Mouse (Mus musculus): ENCODE data around the gene Prcd. TPM values are rescaled to one million over a fixed set of nuclear protein-coding genes. Genes with fewer than 3 reads are reported as not detected.

Prcd gene
- total and polyA plus RNA-seq, 3 experiments = not detected

DNA sequence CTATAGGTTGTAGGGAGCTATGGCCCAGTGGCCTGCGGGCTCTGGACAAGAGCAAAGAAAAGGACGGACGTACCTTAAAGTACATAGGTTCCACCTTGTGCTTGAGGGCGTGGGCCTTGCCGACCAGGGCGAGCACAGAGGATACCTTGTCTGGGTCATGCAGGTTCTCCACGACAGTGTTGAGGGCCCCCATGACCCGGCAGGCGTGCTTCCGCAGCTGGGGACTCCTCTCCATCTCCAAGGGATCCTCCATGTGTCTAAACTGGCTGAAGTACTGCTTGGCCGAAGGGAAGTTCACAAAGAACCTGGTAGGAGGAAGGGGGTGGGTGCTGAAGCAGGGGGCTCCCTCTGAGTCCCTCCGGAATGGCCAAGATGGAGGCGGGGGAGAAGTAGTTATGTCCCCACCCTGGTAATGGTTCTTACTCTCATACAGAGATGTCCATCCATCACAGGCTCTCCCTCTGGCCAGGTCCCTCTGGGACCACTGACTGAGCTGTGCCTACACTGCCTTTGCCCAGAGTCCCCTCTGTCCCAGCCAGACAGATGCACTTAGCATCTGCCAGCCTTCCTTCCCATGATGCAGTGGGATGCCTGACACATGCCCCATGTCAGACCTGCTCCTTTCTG, 3.5 kb upstream of the Prcd start:
- Histone ChIP-seq H3K9me3 (replicated peaks; ENCODE audit: low read length) (no peaks in the 10 kb centered on the region), H3K36me3 (replicated peaks in 1 of 2; ENCODE audit: control insufficient read depth in 1 of 2, insufficient read depth in 1 of 2, low read length in 1 of 2) (no peaks in the 10 kb centered on the region), H3K9ac (ENCODE audit: insufficient read depth, low read depth) (no peak overlapping the region), H3K4me2 (ENCODE audit: insufficient read depth, low read depth, poor library complexity, severe bottlenecking) (no peak overlapping the region), H3K27ac (ENCODE audit: insufficient read depth, low read depth) (no peak overlapping the region), H3K4me1 (ENCODE audit: control insufficient read depth in 1 of 2, insufficient read depth in 2 of 2) (peaks cover 6 to 22% of the 10 kb centered on the region in 2 experiments; a peak in 3 of 4 replicates), H3K4me3 (replicated peaks in 1 of 3; ENCODE audit: low read depth in 2 of 3, low read length in 2 of 3, poor library complexity in 1 of 3) (no peak overlapping the region), H3K27me3 (replicated peaks) (peaks cover 73% of the 10 kb centered on the region), H3K79me2 (replicated peaks; ENCODE audit: control insufficient read depth, extremely low read depth, insufficient read depth, poor library complexity, severe bottlenecking) (no peaks in the 10 kb centered on the region)
- TF ChIP-seq EP300 (IDR thresholded peaks at IDR 0.05; ENCODE audit: low read length) (no peak), ZKSCAN1 (IDR thresholded peaks at IDR 0.05; ENCODE audit: borderline replicate concordance, low read depth, low read length) (no peak), MAX (IDR thresholded peaks at IDR 0.05; ENCODE audit: low read length) (no peak), JUN (IDR thresholded peaks at IDR 0.05; ENCODE audit: insufficient read depth, low read depth, low read length) (no peak), MXI1 (IDR thresholded peaks at IDR 0.05; ENCODE audit: low read depth, low read length) (no peak), RAD21 (IDR thresholded peaks at IDR 0.05; ENCODE audit: low read depth, low read length) (no peak), TCF12 (IDR thresholded peaks at IDR 0.05; ENCODE audit: low read depth, low read length) (no peak), KAT2A (IDR thresholded peaks at IDR 0.05; ENCODE audit: insufficient replicate concordance, low read length) (no peak), ZNF384 (IDR thresholded peaks at IDR 0.05; ENCODE audit: low read depth, low read length) (no peak), ETS1 (conservative IDR thresholded peaks at IDR 0.05; ENCODE audit: low read depth, low read length) (no peak), USF1 (IDR thresholded peaks at IDR 0.05; ENCODE audit: low read depth, low read length) (no peak), CHD1 (IDR thresholded peaks at IDR 0.05; ENCODE audit: low read depth, low read length) (no peak), JUND (conservative IDR thresholded peaks at IDR 0.05; ENCODE audit: low read depth, low read length) (no peak), PAX5 (IDR thresholded peaks at IDR 0.05; ENCODE audit: low read length) (no peak), ELF1 (IDR thresholded peaks at IDR 0.05; ENCODE audit: low read depth, low read length) (no peak), MEF2A (IDR thresholded peaks at IDR 0.05; ENCODE audit: borderline replicate concordance, low read depth, low read length) (no peak), ZMIZ1 (IDR thresholded peaks at IDR 0.05; ENCODE audit: low read depth, low read length) (no peak), CHD2 (IDR thresholded peaks at IDR 0.05; ENCODE audit: low read length) (no peak), IRF4 (IDR thresholded peaks at IDR 0.05; ENCODE audit: low read depth, low read length) (no peak), BHLHE40 (IDR thresholded peaks at IDR 0.05; ENCODE audit: low read depth, low read length) (no peak)
- no peak for DNase-seq (ENCODE audit: extremely low read depth)
- in situ Hi-C loops (cut with MboI; ENCODE audit: low pct_ligation_motif_present, low pct_unique_long_range_greater_than_20kb, low sequenced_read_pairs) = loop anchor here (10.0 to 25.0 kb wide), 2 partner anchors 405 to 537 kb away; partner anchors contain the start of gene Sept9
- dilution Hi-C loops (cut with MboI; ENCODE audit: extremely low pct_ligation_motif_present, extremely low pct_unique_long_range_greater_than_20kb, low sequenced_read_pairs) = no loop called here

- Histone ChIP-seq H3K27me3 (replicated peaks) (peaks cover 68% of the 10 kb centered on the region), H3K79me2 (replicated peaks; ENCODE audit: control insufficient read depth, extremely low read depth, insufficient read depth, poor library complexity, severe bottlenecking) (no peaks in the 10 kb centered on the region), H3K36me3 (replicated peaks in 1 of 2; ENCODE audit: control insufficient read depth in 1 of 2, insufficient read depth in 1 of 2, low read length in 1 of 2) (no peaks in the 10 kb centered on the region), H3K27ac (ENCODE audit: insufficient read depth, low read depth) (no peak overlapping the region), H3K9me3 (replicated peaks; ENCODE audit: low read length) (no peaks in the 10 kb centered on the region), H3K9ac (ENCODE audit: insufficient read depth, low read depth) (no peak overlapping the region), H3K4me1 (ENCODE audit: control insufficient read depth in 1 of 2, insufficient read depth in 2 of 2) (peaks cover 6 to 17% of the 10 kb centered on the region in 2 experiments; a peak in 3 of 4 replicates), H3K4me3 (replicated peaks in 1 of 3; ENCODE audit: low read depth in 2 of 3, low read length in 2 of 3, poor library complexity in 1 of 3) (no peak overlapping the region), H3K4me2 (ENCODE audit: insufficient read depth, low read depth, poor library complexity, severe bottlenecking) (no peak overlapping the region)
- in situ Hi-C loops (cut with MboI; ENCODE audit: low pct_ligation_motif_present, low pct_unique_long_range_greater_than_20kb, low sequenced_read_pairs) (loop anchor here (25.0 kb wide), 1 partner anchor 536 kb away; the partner anchor contains the start of gene Sept9), dilution Hi-C loops (cut with MboI; ENCODE audit: extremely low pct_ligation_motif_present, extremely low pct_unique_long_range_greater_than_20kb, low sequenced_read_pairs) (no loop called here)
- TF ChIP-seq TCF12 (IDR thresholded peaks at IDR 0.05; ENCODE audit: low read depth, low read length) (no peak), RCOR1 (conservative IDR thresholded peaks at IDR 0.05; ENCODE audit: low read depth, low read length) (no peak), CHD2 (IDR thresholded peaks at IDR 0.05; ENCODE audit: low read length) (no peak), HCFC1 (IDR thresholded peaks at IDR 0.05; ENCODE audit: low read depth, low read length) (no peak), MYC (IDR thresholded peaks at IDR 0.05; ENCODE audit: low read depth, low read length) (no peak), RAD21 (IDR thresholded peaks at IDR 0.05; ENCODE audit: low read depth, low read length) (no peak), CHD1 (IDR thresholded peaks at IDR 0.05; ENCODE audit: low read depth, low read length) (no peak), NRF1 (IDR thresholded peaks at IDR 0.05; ENCODE audit: low read depth, low read length) (no peak), UBTF (IDR thresholded peaks at IDR 0.05; ENCODE audit: low read depth, low read length) (no peak), E2F4 (IDR thresholded peaks at IDR 0.05; ENCODE audit: insufficient replicate concordance, low read depth, low read length) (no peak), SMC3 (IDR thresholded peaks at IDR 0.05; ENCODE audit: low read depth, low read length) (no peak), JUN (IDR thresholded peaks at IDR 0.05; ENCODE audit: insufficient read depth, low read depth, low read length) (no peak)
- no peak for DNase-seq (ENCODE audit: extremely low read depth)
Measured at GRCm38 (mm10) chr11:116650811-116651210, 2.5 kb upstream of the Prcd start.
